Mouse (Mus musculus) spleen, adult 12 weeks (tissue): ENCODE measurements around the gene Fryl.

ENCODE experiments used
- DNase-seq: peaks from one replicate; pipeline ENCODE4 v3.0.0; 2022; ENCODE audit warnings: low spot score

The Fryl gene

GRCm38 (mm10) chr5:73157502-73157901 lies 98.9 kb downstream of the Fryl start:
- DNase-seq = no peak

GRCm38 (mm10) chr5:73157009-73157408 lies 99.4 kb downstream of the Fryl start:
- no peak for DNase-seq

GRCm38 (mm10) chr5:73156226-73156926 lies 100.0 kb downstream of the Fryl start:
- DNase-seq = no peak

- DNase-seq = no peak
Observed at GRCm38 (mm10) chr5:73153802-73154465, 102.5 kb downstream of the Fryl start.

- no peak for DNase-seq
Observed at GRCm38 (mm10) chr5:73152206-73152605, 104.2 kb downstream of the Fryl start.

- DNase-seq = no peak
Observed at GRCm38 (mm10) chr5:73150877-73151445, 105.5 kb downstream of the Fryl start.

- DNase-seq = no peak
Observed at GRCm38 (mm10) chr5:73144987-73145386, 111.4 kb downstream of the Fryl start.

GRCm38 (mm10) chr5:73141712-73142111 lies 114.7 kb downstream of the Fryl start:
- DNase-seq = no peak

GRCm38 (mm10) chr5:73141161-73141560 lies 115.3 kb downstream of the Fryl start:
- no peak for DNase-seq

- DNase-seq = no peak
Observed at GRCm38 (mm10) chr5:73137561-73137960, 118.9 kb downstream of the Fryl start.

- DNase-seq = no peak
Observed at GRCm38 (mm10) chr5:73135959-73136358, 120.5 kb downstream of the Fryl start.

- no peak for DNase-seq
Observed at GRCm38 (mm10) chr5:73135131-73135530, 121.3 kb downstream of the Fryl start.

GRCm38 (mm10) chr5:73133833-73134185 lies 122.6 kb downstream of the Fryl start:
- no peak for DNase-seq

- DNase-seq = no peak
Observed at GRCm38 (mm10) chr5:73132998-73133832, 123.2 kb downstream of the Fryl start.

GRCm38 (mm10) chr5:73130984-73131383 lies 125.4 kb downstream of the Fryl start:
- no peak for DNase-seq

GRCm38 (mm10) chr5:73129871-73130270 lies 126.5 kb downstream of the Fryl start:
- no peak for DNase-seq

GRCm38 (mm10) chr5:73119969-73120725 lies 136.3 kb downstream of the Fryl start:
- DNase-seq = no peak

GRCm38 (mm10) chr5:73119524-73119923 lies 136.9 kb downstream of the Fryl start:
- no peak for DNase-seq

- no peak for DNase-seq
Observed at GRCm38 (mm10) chr5:73118786-73119185, 137.6 kb downstream of the Fryl start.

- no peak for DNase-seq
Observed at GRCm38 (mm10) chr5:73114878-73115277, 141.5 kb downstream of the Fryl start.

GRCm38 (mm10) chr5:73112331-73112730 lies 144.1 kb downstream of the Fryl start:
- no peak for DNase-seq

- DNase-seq = no peak
Observed at GRCm38 (mm10) chr5:73103657-73104056, 152.8 kb downstream of the Fryl start.
